ENCODE assay signal across 18 mouse cellular contexts in the genomic region with DNA sequence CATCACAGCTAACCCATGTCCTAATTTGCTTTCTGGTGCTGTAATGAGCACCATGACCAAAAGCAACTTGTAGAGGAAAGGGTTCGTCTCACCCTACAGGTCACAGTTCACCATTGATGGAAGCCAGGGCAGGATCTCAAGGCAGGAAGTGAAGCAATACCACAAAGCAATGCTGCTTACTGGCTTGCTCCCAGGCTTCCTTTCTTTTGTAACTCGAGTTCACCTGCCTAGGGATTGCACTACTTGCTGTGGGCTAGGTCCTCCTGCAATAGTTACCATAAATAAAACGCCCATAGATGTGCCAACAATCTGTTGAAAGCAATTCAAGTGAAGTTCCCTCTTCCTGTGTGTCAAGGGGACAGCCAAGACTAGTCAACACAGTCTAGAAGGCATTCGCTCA.
"Had no signal": no experiment of that assay in that cellular context is flagged by ENCODE, and none has a peak within 500 bp of the region (broad histone marks: within the 10 kb centered on the region; RNA-seq: fewer than 3 reads in every experiment).

No protein-coding gene starts in this region.

- ATAC-seq: intestine, embryonic 16.5 days; liver, embryonic 12.5 days had no signal

- H3K4me3 ChIP-seq: kidney, embryonic 15.5 days; limb, embryonic 13.5 days; liver, embryonic 12.5 days; midbrain, embryonic 10.5 days; neural tube, embryonic 12.5 days; stomach, embryonic 15.5 days had no signal

- DNase-seq: kidney, adult 2 months; kidney, postnatal 14 days; layer of hippocampus, adult 9-11 months; layer of hippocampus, postnatal 36 days; left cerebral cortex, postnatal 4 days; lung, adult 18-20 months; midbrain, embryonic 14.5 days; retina, postnatal 1 day; right cerebral cortex, postnatal 14 days; thymus, adult 2 months; thymus, postnatal 25 days had no signal

- H3K27ac ChIP-seq: kidney, embryonic 15.5 days; limb, embryonic 13.5 days; liver, embryonic 12.5 days; midbrain, embryonic 10.5 days; neural tube, embryonic 12.5 days; stomach, embryonic 15.5 days had no signal
